Mouse (Mus musculus) stomach, postnatal 0 days (tissue): ENCODE results near the gene E130114P18Rik.

Experiments
- CTCF ChIP-seq: IDR thresholded peaks from 2 replicates; pipeline ENCODE4 v1.5.1; 2016; ENCODE audit warnings: antibody characterized with exemption, low read depth, mild to moderate bottlenecking, moderate library complexity
- EP300 ChIP-seq: optimal IDR thresholded peaks from 2 replicates; pipeline ENCODE3; 2016; ENCODE audit warnings: antibody characterized with exemption

DNA sequence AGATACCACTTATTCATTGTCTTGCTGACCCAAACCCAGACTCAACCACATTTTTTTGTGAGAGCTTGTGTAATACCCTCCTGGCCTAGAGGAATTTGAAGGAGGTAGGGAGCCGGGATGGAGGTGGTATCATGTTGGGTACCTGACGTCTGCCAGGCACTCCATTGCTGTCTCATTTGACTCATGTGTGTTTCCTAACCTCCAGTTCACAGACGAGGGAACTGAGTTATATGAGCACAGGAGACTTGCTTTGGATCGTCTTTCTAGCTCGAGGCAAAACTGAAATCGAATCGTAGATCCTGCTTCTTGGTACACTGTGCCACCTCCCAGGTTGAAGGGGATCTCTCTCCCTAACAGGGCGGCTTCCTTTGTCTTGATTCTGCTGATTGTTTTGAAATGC lies 41.2 kb upstream of the E130114P18Rik start:
- TF ChIP-seq CTCF (no peak), EP300 (no peak)
